Mouse (Mus musculus): ENCODE results near the gene Rab3gap2.

The Rab3gap2 gene

DNA sequence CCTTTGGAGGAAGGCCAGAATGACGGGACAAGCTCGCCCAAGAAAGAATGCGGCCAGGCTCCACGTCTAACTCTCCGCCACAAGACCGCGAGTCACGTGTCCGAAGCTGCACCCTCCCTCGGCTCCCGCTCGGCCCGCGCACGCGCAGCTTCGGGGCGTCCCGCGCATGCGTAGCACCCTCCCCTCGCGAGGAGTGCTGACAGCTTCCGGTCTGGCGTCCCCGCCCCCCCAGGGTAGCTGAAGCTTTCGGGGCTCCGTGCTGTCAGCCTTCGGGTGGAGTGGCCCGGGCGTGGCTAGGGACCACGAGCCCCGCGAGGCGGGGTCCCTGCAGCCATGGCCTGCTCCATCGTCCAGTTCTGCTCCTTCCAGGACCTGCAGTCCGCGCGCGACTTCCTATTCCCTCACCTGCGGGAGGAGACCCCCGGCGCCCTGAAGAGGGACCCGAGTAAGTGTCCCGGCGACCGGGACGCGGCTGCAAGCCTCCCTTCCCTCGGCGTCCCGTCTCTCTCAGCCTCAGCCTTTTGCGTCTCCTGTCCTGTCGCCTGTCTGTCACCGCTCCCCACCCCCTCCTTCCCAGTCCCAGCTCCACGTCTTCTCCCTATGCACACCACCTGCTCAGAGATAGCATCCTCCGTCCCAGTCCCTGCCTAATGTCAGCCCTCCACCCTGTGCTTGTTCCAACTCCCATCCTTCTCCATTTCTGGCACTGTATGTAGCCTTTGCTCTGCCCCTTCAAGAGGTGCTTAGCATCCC lies at the start of gene Rab3gap2:
Gene Rab3gap2, plus strand, starts transcription at position 209 of the 753 bp plus-strand sequence.
- peak; percentile 99 to 100 for DNase-seq

GRCm38 (mm10) chr1:185173641-185174040 lies 30.3 kb upstream of the Rab3gap2 start:
- DNase-seq = no peak

- no peak for DNase-seq
Measured at GRCm38 (mm10) chr1:185177860-185178259, 26.1 kb upstream of the Rab3gap2 start.

- DNase-seq = no peak
Measured at GRCm38 (mm10) chr1:185183591-185184330, 20.2 kb upstream of the Rab3gap2 start.

GRCm38 (mm10) chr1:185185556-185185955 lies 18.4 kb upstream of the Rab3gap2 start:
- no peak for DNase-seq

DNA sequence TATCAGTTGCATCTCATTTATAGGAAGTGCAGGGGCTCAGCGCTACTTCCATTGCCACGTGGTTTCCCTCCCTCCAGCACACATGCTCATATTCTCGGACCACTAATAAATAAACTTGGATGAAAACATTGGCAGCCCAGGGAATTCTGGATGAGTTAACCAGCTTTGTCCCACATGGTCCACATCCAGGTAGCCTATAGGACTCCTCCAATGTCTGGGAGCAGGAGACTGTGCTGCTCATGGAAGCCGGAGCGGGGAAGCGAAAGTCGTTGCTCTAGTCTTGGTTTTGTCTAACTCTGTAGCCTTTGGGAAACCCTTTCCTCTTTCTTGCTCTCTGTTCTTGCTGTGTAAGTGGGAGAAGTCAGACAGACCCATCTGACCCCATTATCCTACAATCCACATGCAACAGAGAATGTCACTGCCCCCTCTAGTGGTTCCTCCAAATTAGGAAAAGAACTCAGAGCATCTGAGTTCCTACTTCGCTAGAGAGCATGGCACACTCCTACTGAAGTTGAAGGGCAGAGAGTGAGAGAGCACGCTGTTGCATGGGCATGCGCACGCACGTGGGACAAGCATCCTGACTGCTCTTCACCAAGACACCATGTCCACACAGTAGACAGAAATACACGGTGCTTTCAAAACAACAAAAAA lies 16.7 kb upstream of the Rab3gap2 start:
- DNase-seq = no peak

DNA sequence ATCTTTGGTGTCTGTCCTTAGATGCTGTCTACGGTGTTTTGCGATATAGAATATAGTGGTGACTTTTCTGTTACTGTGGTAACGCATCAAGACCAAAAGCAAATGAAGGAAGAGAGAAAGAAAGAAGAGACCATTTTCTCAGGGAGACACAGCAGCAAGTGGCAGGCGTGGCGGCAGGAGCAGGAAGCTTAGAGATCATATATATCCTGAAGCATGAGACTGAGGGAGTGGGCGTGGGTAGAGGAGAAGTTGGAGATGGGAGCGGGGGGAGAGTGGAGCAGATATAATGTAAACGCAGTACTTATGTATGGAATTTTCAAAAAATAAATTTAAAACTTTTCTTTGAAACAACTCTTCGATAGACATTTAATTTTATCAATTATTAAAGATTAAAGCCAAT lies 14.0 kb upstream of the Rab3gap2 start:
- DNase-seq = no peak

- DNase-seq = no peak
Measured at GRCm38 (mm10) chr1:185192087-185192486, 11.8 kb upstream of the Rab3gap2 start.

DNA sequence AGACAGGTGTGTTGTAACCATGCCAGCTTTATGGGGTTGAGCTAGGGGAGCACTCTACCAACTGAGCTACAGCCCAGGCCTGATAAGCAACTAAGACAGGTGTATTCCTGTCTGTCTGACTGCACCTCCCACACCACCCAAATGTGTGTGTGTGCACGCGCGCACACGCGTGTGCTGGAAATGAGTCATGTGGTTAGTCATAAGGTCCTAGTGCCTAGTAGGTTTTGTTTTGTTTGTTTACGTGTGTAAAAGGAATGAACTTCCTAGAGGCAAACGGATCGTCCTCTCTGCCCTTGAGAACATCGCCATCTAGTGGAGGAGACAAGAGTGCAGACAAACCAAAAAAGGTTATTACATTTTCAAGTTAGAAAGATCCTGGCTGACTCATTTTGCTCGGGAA lies 10.4 kb upstream of the Rab3gap2 start:
- no peak for DNase-seq

- no peak for DNase-seq
Measured at GRCm38 (mm10) chr1:185196323-185196722, 7.6 kb upstream of the Rab3gap2 start.

GRCm38 (mm10) chr1:185200571-185201395 lies 3.1 kb upstream of the Rab3gap2 start:
- DNase-seq = no peak

GRCm38 (mm10) chr1:185201994-185202393 lies 1.9 kb upstream of the Rab3gap2 start:
- no peak for DNase-seq

GRCm38 (mm10) chr1:185203196-185203908 lies 565 bp upstream of the Rab3gap2 start:
- peak in 1 of 2 experiments; percentile 8 for DNase-seq

DNA sequence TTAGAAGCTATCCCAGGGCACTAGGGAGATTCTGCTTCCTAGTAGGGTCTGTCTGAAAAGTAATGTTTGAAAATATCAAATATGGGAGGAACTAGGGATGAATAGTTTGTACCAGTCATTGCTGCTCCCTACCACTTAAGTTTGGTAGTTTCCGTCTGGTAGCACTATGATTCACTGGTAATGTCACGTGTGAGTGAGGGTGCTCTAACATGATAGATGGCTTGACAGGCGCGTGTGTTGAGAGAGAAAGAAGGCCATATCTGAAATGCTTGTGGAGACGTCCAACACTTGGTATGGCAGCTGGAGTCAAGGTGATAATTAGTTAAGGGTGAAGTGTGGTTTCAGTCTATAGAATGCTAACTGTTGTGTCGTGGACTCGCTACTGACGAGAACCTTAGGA lies 1.2 kb downstream of the Rab3gap2 start:
- DNase-seq = no peak

DNA sequence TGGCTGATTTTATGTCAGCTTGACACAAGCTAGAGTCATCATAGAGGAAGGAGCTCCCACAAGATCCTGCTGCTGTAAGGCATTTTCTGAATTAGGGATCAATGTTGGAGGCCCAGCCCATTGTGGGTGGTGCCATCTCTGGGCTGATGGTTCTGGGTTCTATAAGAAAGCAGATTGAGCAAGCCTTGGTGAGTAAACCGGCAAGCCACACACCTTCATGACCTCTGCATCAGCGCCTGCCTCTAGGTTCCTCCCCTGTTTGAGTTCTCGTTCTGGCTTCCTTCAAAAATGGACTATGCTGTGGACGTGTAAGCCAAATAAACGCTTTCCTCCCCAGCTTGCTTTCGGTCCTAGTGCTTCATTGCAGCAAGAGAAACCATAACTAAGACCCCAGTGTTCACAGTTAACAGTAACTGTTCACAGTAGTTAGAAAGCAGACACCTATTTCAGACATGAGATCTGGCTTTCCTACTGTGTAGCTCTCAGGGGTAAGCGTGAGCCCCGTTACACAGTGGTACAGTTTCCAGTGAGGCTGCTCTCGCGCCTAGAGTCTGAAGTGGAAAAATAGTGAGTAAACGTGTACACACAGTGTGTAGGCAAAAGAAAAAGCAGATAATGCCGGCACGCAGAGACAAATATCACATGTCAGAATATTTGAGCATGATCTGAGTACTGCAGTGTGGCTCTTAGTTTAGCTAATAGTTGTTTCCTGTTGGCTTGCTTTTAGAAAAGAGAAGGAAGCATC lies 4.1 kb downstream of the Rab3gap2 start:
- DNase-seq = no peak

DNA sequence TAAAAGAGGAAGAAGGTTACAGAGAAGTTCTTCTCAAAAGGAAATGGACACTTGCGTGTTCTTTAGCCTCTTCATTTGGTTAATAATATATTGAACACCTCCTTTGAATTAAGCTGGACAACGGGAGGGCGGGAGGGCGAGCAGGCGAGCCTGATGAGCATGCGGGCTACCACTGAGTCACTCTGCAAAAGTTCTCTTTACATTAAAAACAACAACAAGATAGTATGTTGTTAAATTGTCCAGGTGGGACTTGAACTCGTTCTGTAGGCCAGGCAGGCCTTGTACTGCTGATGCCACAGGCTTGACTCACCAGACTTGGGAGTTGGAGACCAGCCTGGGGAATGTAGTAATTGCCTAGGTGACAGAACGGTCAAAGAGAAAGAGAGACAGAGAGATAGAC lies 4.8 kb downstream of the Rab3gap2 start:
- no peak for DNase-seq

GRCm38 (mm10) chr1:185209641-185210176 lies 5.8 kb downstream of the Rab3gap2 start:
- DNase-seq = no peak

DNA sequence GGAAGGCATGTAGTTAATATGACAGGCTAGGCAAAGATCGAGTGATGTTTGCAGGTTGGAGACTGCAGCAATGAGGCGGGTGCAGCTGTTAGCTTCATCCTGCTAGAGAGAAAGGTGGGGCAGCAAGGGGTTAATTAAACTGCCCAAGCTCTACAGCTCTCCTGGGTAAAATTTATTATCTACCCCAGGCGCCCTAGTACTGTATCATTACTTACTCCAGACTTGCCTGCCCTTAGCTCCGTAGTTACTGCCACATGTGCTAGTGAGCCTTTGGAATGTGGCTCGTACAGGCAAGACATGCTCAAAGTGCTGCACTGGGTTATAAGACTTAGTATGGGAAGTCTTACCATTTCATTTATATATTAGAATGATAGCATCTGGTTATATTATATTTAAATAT lies 12.4 kb downstream of the Rab3gap2 start:
- no peak for DNase-seq

DNA sequence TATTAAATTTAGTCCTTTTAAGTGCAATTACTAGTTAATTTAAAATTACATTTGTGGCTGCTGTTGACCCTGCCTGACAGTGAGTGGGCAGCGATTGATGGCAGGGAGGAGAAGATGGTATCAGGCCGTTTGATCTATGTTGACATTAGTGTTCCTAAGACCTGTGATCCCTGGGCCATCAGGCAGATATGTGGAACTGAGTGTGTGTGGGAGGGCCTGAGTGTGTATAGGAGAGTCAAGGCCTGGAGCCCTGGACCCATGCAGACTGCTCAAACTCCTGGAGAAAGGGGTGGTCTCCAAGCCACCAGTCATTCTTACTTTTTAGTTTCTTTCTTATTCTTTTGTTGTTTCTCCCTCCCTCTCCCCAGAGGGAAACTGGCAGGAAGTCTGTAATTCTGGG lies 12.8 kb downstream of the Rab3gap2 start:
- no peak for DNase-seq

- DNase-seq = no peak
Measured at GRCm38 (mm10) chr1:185217966-185218365, 14.0 kb downstream of the Rab3gap2 start.

DNA sequence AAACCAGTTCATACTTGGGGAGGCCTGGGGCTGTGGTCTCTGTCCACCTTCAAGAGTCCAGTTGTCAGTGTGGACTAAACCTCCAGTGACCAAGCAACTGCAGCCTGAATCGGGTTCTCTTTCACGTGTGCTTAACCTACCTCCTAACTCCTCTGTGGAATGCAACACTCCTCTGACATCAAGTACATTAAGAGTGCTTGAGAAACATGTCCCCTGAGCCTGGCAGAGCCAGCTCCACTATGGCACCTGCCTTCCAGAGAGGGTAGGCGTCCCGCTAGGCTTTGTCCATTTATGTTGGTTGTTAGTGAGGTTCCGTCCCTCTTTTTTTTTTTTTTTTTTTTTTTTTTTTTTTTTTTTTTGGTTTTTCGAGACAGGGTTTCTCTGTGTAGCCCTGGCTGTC lies 23.0 kb downstream of the Rab3gap2 start:
- no peak for DNase-seq

Data from thymus, postnatal 36 days (tissue).